Mouse (Mus musculus): ENCODE results near the gene Tmem108. TPM values are rescaled to one million over a fixed set of nuclear protein-coding genes. Genes with fewer than 3 reads are reported as not detected.
A peak's percentile ranks its signal among the peaks of the same experiment; 100 is the strongest.

Tmem108 gene
- polyA plus RNA-seq, 1 experiment from 2014 or later = 8.3 TPM

DNA sequence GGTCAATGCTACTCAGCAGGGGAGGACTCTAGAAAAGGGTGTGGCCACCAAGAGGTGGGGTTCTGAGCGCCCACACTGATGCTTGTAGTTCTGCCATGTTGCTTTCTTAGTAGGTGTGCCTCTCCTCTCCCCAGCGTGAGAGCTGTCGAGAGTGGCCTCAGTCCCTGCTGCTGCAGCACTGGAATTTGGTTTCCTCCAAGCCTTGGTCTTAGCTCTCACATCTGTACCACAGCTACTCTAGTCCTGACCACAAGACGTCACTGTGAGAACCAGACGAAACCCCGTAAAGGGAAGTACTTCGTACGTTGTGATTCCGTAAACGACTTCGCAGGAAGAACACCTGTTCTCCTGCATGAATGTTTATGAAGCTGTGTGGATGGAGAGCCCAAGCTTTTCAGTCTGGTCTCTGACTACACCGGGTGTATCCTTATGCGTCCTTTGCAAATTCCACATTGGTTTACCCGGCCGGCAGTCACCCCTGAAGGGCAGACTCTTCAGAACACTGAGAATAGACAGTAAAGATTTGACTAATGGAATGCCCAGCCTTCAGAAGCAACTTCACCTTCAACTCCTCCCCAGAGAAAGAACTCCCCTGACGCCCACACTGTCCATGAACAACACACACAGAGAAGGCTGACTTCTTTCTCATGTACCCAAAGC, 53.0 kb downstream of the Tmem108 start:
- Histone ChIP-seq H3K27me3 (ENCODE audit: insufficient read depth, low read length) (no peaks in the 10 kb centered on the region), H3K9ac (replicated peaks; ENCODE audit: low read length) (no peak overlapping the region), H3K36me3 (ENCODE audit: insufficient read depth, low read length) (no peaks in the 10 kb centered on the region), H3K4me2 (replicated peaks; ENCODE audit: low read depth, low read length) (no peak overlapping the region), H3K4me1 (ENCODE audit: insufficient read depth, low read length) (0 out of 2 replicates have a peak, but pooled peaks cover 5% of the 10 kb centered on the region), H3K27ac (ENCODE audit: low read length) (no peak overlapping the region), H3K9me3 (ENCODE audit: low read length) (no peaks in the 10 kb centered on the region), H3K4me3 (ENCODE audit: low read length) (no peak overlapping the region)
- ATAC-seq (ENCODE audit: low FRiP score, low TSS enrichment) = no peak
- 74% methylated on average over 16 of the region's 16 CpGs for WGBS

DNA sequence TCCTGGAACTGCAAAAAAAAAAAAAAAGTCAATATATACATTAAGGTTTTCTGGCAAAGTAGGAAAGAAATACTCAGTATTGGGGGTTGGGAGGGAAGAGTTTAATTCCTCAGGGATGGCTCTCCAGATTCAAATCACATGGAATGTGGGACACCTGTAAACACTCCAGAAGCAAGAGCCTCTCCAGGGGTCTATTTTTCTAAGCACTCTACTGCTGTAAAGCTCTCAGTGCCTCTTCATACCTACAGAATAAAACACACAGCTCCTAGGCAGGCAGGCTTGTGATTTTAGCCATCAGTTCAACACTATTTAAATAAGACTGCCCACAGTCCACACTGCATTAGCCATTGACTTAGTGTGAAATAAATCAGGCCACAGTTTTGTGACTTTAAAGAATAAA, 53.8 kb downstream of the Tmem108 start:
- Histone ChIP-seq H3K9me3 (ENCODE audit: low read length) (no peaks in the 10 kb centered on the region), H3K27ac (ENCODE audit: low read length) (0 out of 2 replicates have a peak overlapping the region, but pooled peaks have one; percentile 15), H3K4me3 (ENCODE audit: low read length) (no peak overlapping the region), H3K4me1 (ENCODE audit: insufficient read depth, low read length) (0 out of 2 replicates have a peak, but pooled peaks cover 5% of the 10 kb centered on the region), H3K27me3 (ENCODE audit: insufficient read depth, low read length) (no peaks in the 10 kb centered on the region), H3K4me2 (replicated peaks; ENCODE audit: low read depth, low read length) (no peak overlapping the region), H3K36me3 (ENCODE audit: insufficient read depth, low read length) (no peaks in the 10 kb centered on the region), H3K9ac (replicated peaks; ENCODE audit: low read length) (no peak overlapping the region)
- ATAC-seq (ENCODE audit: low FRiP score, low TSS enrichment) = no peak

DNA sequence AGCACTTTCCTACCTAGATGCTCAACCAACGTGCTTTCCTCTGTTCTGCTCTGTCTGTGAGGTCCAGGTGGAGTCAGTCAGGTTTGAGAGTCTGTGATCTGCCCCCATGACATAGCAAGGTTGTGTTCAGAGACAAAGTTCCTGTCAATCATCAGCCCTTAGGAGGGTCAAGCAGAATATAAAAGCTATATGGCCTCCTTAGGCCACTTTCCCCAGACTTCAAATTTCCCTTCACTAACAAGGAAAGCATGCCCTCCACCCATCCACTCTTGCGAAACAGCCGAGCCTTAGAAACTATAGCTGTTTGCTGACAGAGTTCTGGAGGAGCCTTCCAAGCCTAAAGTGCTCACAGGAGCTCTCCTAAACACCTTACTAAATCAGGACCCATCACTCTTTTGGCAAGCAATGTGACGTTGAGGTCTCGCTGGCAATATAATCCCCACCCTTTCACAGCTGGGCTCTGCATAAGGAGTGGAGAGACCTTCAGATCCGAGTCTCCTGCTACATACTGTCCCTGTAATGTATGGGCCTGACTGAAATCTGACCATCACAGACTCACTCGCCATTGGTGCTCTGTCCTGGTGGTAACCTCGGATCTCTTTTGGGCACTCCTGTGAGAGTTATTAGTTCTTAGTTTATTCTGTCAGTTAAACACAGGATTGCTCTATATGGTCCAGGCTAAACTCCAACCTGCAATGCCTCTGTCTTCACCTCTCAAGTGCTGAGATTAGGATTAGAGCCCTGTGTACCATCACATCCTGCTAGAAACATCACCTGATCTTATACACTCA, 54.4 kb downstream of the Tmem108 start:
- Histone ChIP-seq H3K9ac (replicated peaks; ENCODE audit: low read length) (no peak overlapping the region), H3K36me3 (ENCODE audit: insufficient read depth, low read length) (no peaks in the 10 kb centered on the region), H3K4me3 (ENCODE audit: low read length) (no peak overlapping the region), H3K4me1 (ENCODE audit: insufficient read depth, low read length) (no peaks in the 10 kb centered on the region), H3K9me3 (ENCODE audit: low read length) (no peaks in the 10 kb centered on the region), H3K27me3 (ENCODE audit: insufficient read depth, low read length) (no peaks in the 10 kb centered on the region), H3K4me2 (replicated peaks; ENCODE audit: low read depth, low read length) (no peak overlapping the region), H3K27ac (ENCODE audit: low read length) (no peak overlapping the region)
- 60% methylated on average over 8 of the region's 8 CpGs for WGBS
- no peak for ATAC-seq (ENCODE audit: low FRiP score, low TSS enrichment)

DNA sequence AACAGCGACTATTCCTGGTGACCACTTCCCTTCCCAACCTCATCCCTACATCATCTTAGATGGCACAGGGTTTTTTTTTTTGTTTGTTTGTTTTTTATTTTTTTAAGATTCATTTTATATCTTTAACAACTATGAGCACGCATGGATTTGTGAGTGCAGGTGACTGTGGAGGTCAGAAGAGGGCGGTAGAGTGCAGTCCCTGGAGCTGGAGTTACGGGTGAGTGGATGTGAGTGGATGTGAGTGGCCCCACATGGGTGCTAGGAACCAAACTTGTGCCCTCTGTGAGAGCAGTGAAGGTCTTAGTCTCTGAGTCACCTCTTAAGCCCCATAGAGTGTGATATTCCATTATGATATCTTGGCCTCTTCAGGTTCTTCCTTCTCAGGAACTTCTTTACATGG, 55.9 kb downstream of the Tmem108 start:
- Histone ChIP-seq H3K9me3 (ENCODE audit: low read length) (no peaks in the 10 kb centered on the region), H3K4me1 (ENCODE audit: insufficient read depth, low read length) (no peaks in the 10 kb centered on the region), H3K27ac (ENCODE audit: low read length) (no peak overlapping the region), H3K4me3 (ENCODE audit: low read length) (no peak overlapping the region), H3K4me2 (replicated peaks; ENCODE audit: low read depth, low read length) (no peak overlapping the region), H3K27me3 (ENCODE audit: insufficient read depth, low read length) (no peaks in the 10 kb centered on the region), H3K9ac (replicated peaks; ENCODE audit: low read length) (no peak overlapping the region), H3K36me3 (ENCODE audit: insufficient read depth, low read length) (no peaks in the 10 kb centered on the region)
- no peak for ATAC-seq (ENCODE audit: low FRiP score, low TSS enrichment)
- WGBS = 91% methylated on average over 4 of the region's 4 CpGs

DNA sequence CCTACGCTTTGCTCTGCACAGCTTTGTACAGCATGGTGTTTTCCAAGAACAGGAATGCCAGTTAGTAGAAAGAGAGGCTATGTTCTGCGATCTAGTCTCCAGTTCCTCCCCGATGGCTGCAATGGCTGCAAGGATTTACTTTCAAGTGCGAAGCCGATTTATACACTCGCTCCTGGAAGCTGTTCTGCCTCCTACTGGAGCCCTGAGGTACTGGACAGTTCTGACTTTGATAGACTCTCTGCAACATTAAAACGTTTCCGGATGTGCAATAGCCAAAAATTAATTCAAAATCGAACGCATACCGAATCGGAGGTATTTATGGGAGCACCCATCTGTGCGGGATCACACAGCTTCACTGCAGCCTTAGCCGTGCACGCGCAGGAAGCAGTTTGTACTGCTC, 58.6 kb downstream of the Tmem108 start:
- no peak overlapping the region for H3K4me3 ChIP-seq (ENCODE audit: low read length)
- no peak overlapping the region for H3K27ac ChIP-seq (ENCODE audit: low read length)
- WGBS = 71% methylated on average over 16 of the region's 16 CpGs
- H3K4me2 ChIP-seq (replicated peaks; ENCODE audit: low read depth, low read length) = no peak overlapping the region
- no peaks in the 10 kb centered on the region for H3K36me3 ChIP-seq (ENCODE audit: insufficient read depth, low read length)
- no peak overlapping the region for H3K9ac ChIP-seq (replicated peaks; ENCODE audit: low read length)
- H3K9me3 ChIP-seq (ENCODE audit: low read length) = no peaks in the 10 kb centered on the region
- no peak for ATAC-seq (ENCODE audit: low FRiP score, low TSS enrichment)
- H3K4me1 ChIP-seq (ENCODE audit: insufficient read depth, low read length) = no peaks in the 10 kb centered on the region
- H3K27me3 ChIP-seq (ENCODE audit: insufficient read depth, low read length) = no peaks in the 10 kb centered on the region

DNA sequence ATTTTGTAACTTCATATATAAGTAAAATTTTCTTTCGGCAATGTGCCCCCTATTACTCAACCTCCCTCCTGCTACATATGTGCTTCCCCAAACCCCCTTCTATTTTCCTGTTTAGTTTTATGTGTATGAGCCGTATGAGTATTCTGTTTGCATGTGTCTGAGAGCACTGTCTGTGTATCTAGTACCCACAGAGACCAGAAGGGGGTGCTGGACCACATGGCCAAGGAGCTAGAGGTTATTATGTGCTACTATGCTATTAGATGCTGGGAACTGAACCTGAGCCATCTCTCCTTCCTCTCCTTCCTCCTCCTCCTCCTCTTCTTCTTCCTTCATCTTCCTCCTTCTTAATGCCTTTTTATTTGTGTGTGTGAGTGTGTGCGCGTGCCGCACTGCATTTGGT, 59.2 kb downstream of the Tmem108 start:
- H3K36me3 ChIP-seq (ENCODE audit: insufficient read depth, low read length) = no peaks in the 10 kb centered on the region
- no peaks in the 10 kb centered on the region for H3K27me3 ChIP-seq (ENCODE audit: insufficient read depth, low read length)
- H3K9me3 ChIP-seq (ENCODE audit: low read length) = no peaks in the 10 kb centered on the region
- no peaks in the 10 kb centered on the region for H3K4me1 ChIP-seq (ENCODE audit: insufficient read depth, low read length)
- no peak overlapping the region for H3K27ac ChIP-seq (ENCODE audit: low read length)
- H3K4me3 ChIP-seq (ENCODE audit: low read length) = no peak overlapping the region
- no peak for ATAC-seq (ENCODE audit: low FRiP score, low TSS enrichment)
- H3K9ac ChIP-seq (replicated peaks; ENCODE audit: low read length) = no peak overlapping the region
- WGBS = 84% methylated on average over 5 of the region's 5 CpGs
- no peak overlapping the region for H3K4me2 ChIP-seq (replicated peaks; ENCODE audit: low read depth, low read length)

DNA sequence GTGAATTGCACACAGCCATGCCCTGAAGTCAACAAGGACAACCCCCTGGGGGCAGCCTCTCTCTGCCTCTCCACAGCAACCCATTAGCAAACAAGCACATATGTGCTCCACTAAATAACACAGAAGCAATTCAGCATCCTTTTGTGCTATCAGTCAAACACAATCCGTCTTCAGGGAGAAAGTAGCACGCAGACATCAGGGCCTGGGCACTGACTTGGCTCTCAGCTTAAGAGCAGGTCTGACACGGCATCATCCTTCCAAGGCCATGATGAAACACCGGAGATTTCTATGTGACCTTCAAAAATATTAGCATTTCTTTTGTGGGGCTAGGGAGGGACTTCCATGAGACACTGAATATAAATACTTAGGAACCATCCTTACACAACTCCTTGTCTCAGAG, 60.2 kb downstream of the Tmem108 start:
- no peak for ATAC-seq (ENCODE audit: low FRiP score, low TSS enrichment)
- Histone ChIP-seq H3K27ac (ENCODE audit: low read length) (no peak overlapping the region), H3K4me2 (replicated peaks; ENCODE audit: low read depth, low read length) (no peak overlapping the region), H3K4me1 (ENCODE audit: insufficient read depth, low read length) (no peaks in the 10 kb centered on the region), H3K27me3 (ENCODE audit: insufficient read depth, low read length) (no peaks in the 10 kb centered on the region), H3K9me3 (ENCODE audit: low read length) (no peaks in the 10 kb centered on the region), H3K36me3 (ENCODE audit: insufficient read depth, low read length) (no peaks in the 10 kb centered on the region), H3K9ac (replicated peaks; ENCODE audit: low read length) (no peak overlapping the region), H3K4me3 (ENCODE audit: low read length) (no peak overlapping the region)
- 88% methylated on average over 4 of the region's 4 CpGs for WGBS

DNA sequence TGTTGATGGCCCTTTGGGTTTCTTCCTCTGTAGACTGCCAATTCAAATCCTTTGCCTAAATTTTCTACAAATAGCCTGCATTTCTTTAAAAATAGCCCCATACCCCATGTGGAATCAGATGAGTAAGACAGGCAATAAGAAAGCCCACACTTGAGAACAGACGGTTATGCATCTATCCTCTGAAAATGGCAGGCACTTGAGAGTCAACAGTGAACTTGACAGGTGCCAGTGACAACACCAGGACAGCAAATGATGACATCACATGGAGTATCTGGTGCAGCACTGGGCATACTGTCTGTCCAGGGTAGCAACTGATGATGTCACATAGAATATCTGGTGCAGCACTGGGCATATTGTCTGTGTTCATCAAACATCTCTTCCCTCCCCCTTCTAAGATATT, 61.4 kb downstream of the Tmem108 start:
- H3K27ac ChIP-seq (ENCODE audit: low read length) = no peak overlapping the region
- ATAC-seq (ENCODE audit: low FRiP score, low TSS enrichment) = no peak
- H3K9me3 ChIP-seq (ENCODE audit: low read length) = no peaks in the 10 kb centered on the region
- no peaks in the 10 kb centered on the region for H3K36me3 ChIP-seq (ENCODE audit: insufficient read depth, low read length)
- H3K4me1 ChIP-seq (ENCODE audit: insufficient read depth, low read length) = no peaks in the 10 kb centered on the region
- H3K27me3 ChIP-seq (ENCODE audit: insufficient read depth, low read length) = no peaks in the 10 kb centered on the region
- no peak overlapping the region for H3K4me3 ChIP-seq (ENCODE audit: low read length)
- H3K9ac ChIP-seq (replicated peaks; ENCODE audit: low read length) = no peak overlapping the region
- no peak overlapping the region for H3K4me2 ChIP-seq (replicated peaks; ENCODE audit: low read depth, low read length)
- 91% methylated on average over 1 of the region's 1 CpGs for whole genome bisulfite sequencing

DNA sequence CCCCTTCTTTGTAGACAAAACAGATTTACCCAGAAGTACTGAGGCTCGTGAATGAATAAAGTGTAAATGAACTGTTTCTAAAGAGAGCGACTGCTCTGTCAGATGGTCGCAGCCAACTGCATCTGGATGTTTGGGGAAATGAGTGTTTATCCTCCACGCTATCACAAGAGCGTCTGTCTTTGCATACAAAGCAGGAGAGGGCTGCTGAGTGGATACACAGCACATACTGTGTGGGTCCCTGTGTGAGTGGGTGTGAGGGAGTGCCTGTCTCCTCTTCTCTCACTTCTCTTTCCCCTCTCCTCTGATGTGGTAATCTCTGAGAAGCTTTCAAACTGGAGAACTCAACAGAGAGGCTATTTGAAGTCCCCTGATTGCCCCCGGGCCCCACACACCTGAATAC, 64.7 kb downstream of the Tmem108 start:
- no peak overlapping the region for H3K27ac ChIP-seq (ENCODE audit: low read length)
- no peak for ATAC-seq (ENCODE audit: low FRiP score, low TSS enrichment)
- no peaks in the 10 kb centered on the region for H3K27me3 ChIP-seq (ENCODE audit: insufficient read depth, low read length)
- H3K9me3 ChIP-seq (ENCODE audit: low read length) = no peaks in the 10 kb centered on the region
- H3K4me3 ChIP-seq (ENCODE audit: low read length) = no peak overlapping the region
- WGBS = 82% methylated on average over 6 of the region's 6 CpGs
- H3K4me1 ChIP-seq (ENCODE audit: insufficient read depth, low read length) = no peaks in the 10 kb centered on the region
- no peaks in the 10 kb centered on the region for H3K36me3 ChIP-seq (ENCODE audit: insufficient read depth, low read length)
- no peak overlapping the region for H3K4me2 ChIP-seq (replicated peaks; ENCODE audit: low read depth, low read length)
- no peak overlapping the region for H3K9ac ChIP-seq (replicated peaks; ENCODE audit: low read length)

DNA sequence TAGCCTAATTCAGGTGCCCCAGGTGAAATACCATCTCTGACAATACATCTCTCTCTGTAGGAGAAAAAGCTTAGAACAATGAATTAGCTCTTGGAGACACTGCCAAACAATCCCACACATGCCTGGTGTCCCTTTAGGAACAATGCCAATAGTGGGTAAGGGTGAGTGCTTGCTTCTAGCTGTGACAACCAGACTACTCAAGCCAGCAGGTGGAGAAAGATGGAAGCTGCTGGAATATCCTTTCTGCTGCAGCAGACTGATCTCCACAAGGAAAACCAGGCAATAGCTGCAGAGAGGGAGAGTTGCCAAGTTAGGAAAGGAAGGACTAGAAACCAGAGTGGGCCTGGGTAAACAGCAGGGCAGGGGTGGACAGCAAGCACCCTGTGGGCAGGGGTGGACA, 67.8 kb downstream of the Tmem108 start:
- no peaks in the 10 kb centered on the region for H3K36me3 ChIP-seq (ENCODE audit: insufficient read depth, low read length)

More for the DNA sequence above, 67.8 kb downstream of the Tmem108 start:
- H3K9me3 ChIP-seq (ENCODE audit: low read length) = no peaks in the 10 kb centered on the region
- no peak overlapping the region for H3K27ac ChIP-seq (ENCODE audit: low read length)
- H3K4me1 ChIP-seq (ENCODE audit: insufficient read depth, low read length) = no peaks in the 10 kb centered on the region
- no peaks in the 10 kb centered on the region for H3K27me3 ChIP-seq (ENCODE audit: insufficient read depth, low read length)
- no peak overlapping the region for H3K9ac ChIP-seq (replicated peaks; ENCODE audit: low read length)
- H3K4me2 ChIP-seq (replicated peaks; ENCODE audit: low read depth, low read length) = no peak overlapping the region
- no peak overlapping the region for H3K4me3 ChIP-seq (ENCODE audit: low read length)
- ATAC-seq (ENCODE audit: low FRiP score, low TSS enrichment) = no peak
